Comparison of ENCODE assay signal across 9 mouse cellular contexts in the genomic region with DNA sequence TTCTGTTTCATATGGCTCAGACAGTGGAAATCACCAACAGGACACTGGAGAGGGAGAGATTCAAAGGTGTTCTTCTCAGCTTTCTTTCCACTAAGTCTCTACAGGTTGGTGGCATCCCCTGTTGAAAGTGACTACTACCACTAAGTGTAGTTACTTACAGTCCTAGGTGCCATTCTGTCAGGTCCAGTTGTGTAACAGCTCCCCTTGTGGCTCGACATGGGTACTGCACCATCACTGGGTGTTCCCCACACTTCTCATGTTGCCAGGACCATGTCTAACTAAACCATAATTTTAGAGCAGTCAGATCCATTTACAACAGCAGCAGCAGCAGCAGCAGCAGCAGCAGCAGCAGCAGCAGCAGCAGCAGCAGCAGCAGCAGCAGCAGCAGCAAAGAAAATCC.
DNase-seq lines count a peak whose midpoint lies in the region; ATAC-seq and TF ChIP-seq lines count a peak whose summit lies in the region.
"Had no signal": no experiment of that assay in that cellular context is flagged by ENCODE, and none has a peak within 500 bp of the region (broad histone marks: within the 10 kb centered on the region; RNA-seq: fewer than 3 reads in every experiment).

No protein-coding gene starts in this region.

- DNase-seq in neural tube, embryonic 10.5 days (ENCODE audit: extremely low spot score, low spot score) = peak; percentile 47
- DNase-seq in adrenal gland, adult 2 months = peak; percentile 60
- DNase-seq in embryo, embryonic 11 days = peak; percentile 62
- peak; percentile 62 for DNase-seq in hindbrain, postnatal 0 days (ENCODE audit: low spot score)
- DNase-seq in limb, embryonic 14.5 days (ENCODE audit: low spot score) = peak; percentile 40

- TF ChIP-seq CTCF in hindbrain, postnatal 0 days (IDR thresholded peaks at IDR 0.05; ENCODE audit: low read depth) = peak; percentile 92

- H3K9ac ChIP-seq in neural tube, embryonic 15.5 days (replicated peaks) = no peak overlapping the region
- no peak overlapping the region for H3K9ac ChIP-seq in hindbrain, postnatal 0 days (replicated peaks; ENCODE audit: low read length)
- no peak overlapping the region for H3K9ac ChIP-seq in limb, embryonic 14.5 days (ENCODE audit: low read depth, low read length, severe bottlenecking)
- no peak overlapping the region for H3K9ac ChIP-seq in neural tube, embryonic 14.5 days (replicated peaks; ENCODE audit: low read depth, low read length)

- no peak for TF ChIP-seq POLR2A in limb, embryonic 14.5 days (IDR thresholded peaks at IDR 0.05; ENCODE audit: borderline replicate concordance, extremely low read depth, insufficient read depth, insufficient read length)

- H3K4me2 ChIP-seq in neural tube, embryonic 15.5 days = no peak overlapping the region
- H3K4me2 ChIP-seq in hindbrain, postnatal 0 days (ENCODE audit: low read depth, low read length) = no peak overlapping the region
- no peak overlapping the region for H3K4me2 ChIP-seq in limb, embryonic 14.5 days (replicated peaks; ENCODE audit: low read depth, low read length, severe bottlenecking)
- no peak overlapping the region for H3K4me2 ChIP-seq in neural tube, embryonic 14.5 days (ENCODE audit: low read depth, low read length)

- WGBS in neural tube, embryonic 15.5 days = 0% methylated on average over 1 of the region's 1 CpGs
- 0% methylated on average over 1 of the region's 1 CpGs for WGBS in hindbrain, postnatal 0 days
- WGBS in limb, embryonic 14.5 days = 0% methylated on average over 1 of the region's 1 CpGs
- WGBS in neural tube, embryonic 14.5 days = 3% methylated on average over 1 of the region's 1 CpGs

- H3K4me1 ChIP-seq in neural tube, embryonic 15.5 days = no peaks in the 10 kb centered on the region
- no peaks in the 10 kb centered on the region for H3K4me1 ChIP-seq in hindbrain, postnatal 0 days (ENCODE audit: insufficient read depth, low read length)
- H3K4me1 ChIP-seq in limb, embryonic 14.5 days (ENCODE audit: control insufficient read depth, insufficient read depth, low read length) = no peaks in the 10 kb centered on the region
- H3K4me1 ChIP-seq in neural tube, embryonic 14.5 days (ENCODE audit: control insufficient read depth, insufficient read depth, low read length) = no peaks in the 10 kb centered on the region

- no peaks in the 10 kb centered on the region for H3K9me3 ChIP-seq in neural tube, embryonic 15.5 days (replicated peaks)
- no peaks in the 10 kb centered on the region for H3K9me3 ChIP-seq in hindbrain, postnatal 0 days (ENCODE audit: low read length)
- no peaks in the 10 kb centered on the region for H3K9me3 ChIP-seq in limb, embryonic 14.5 days (ENCODE audit: control insufficient read depth, low read length)
- H3K9me3 ChIP-seq in neural tube, embryonic 14.5 days (ENCODE audit: control insufficient read depth, low read length) = no peaks in the 10 kb centered on the region

- H3K27me3 ChIP-seq in neural tube, embryonic 15.5 days (replicated peaks) = peaks cover 46% of the 10 kb centered on the region
- no peaks in the 10 kb centered on the region for H3K27me3 ChIP-seq in hindbrain, postnatal 0 days (ENCODE audit: insufficient read depth, low read length)
- H3K27me3 ChIP-seq in limb, embryonic 14.5 days (ENCODE audit: control insufficient read depth, insufficient read depth, low read length) = no peaks in the 10 kb centered on the region
- peaks cover 10% of the 10 kb centered on the region for H3K27me3 ChIP-seq in neural tube, embryonic 14.5 days (ENCODE audit: control insufficient read depth, insufficient read depth, low read length)

- H3K4me3 ChIP-seq in neural tube, embryonic 15.5 days (replicated peaks) = no peak overlapping the region
- no peak overlapping the region for H3K4me3 ChIP-seq in hindbrain, postnatal 0 days (ENCODE audit: low read length)
- no peak overlapping the region for H3K4me3 ChIP-seq in limb, embryonic 14.5 days (replicated peaks; ENCODE audit: low read length)
- H3K4me3 ChIP-seq in neural tube, embryonic 14.5 days (ENCODE audit: low read depth, low read length) = no peak overlapping the region

- no peaks in the 10 kb centered on the region for H3K36me3 ChIP-seq in neural tube, embryonic 15.5 days
- no peaks in the 10 kb centered on the region for H3K36me3 ChIP-seq in hindbrain, postnatal 0 days (ENCODE audit: insufficient read depth, low read length)
- no peaks in the 10 kb centered on the region for H3K36me3 ChIP-seq in limb, embryonic 14.5 days (ENCODE audit: control insufficient read depth, insufficient read depth, low read length)
- H3K36me3 ChIP-seq in neural tube, embryonic 14.5 days (ENCODE audit: control insufficient read depth, insufficient read depth, low read length) = no peaks in the 10 kb centered on the region

- H3K27ac ChIP-seq in neural tube, embryonic 15.5 days (replicated peaks) = no peak overlapping the region
- H3K27ac ChIP-seq in hindbrain, postnatal 0 days = no peak overlapping the region
- H3K27ac ChIP-seq in limb, embryonic 14.5 days (replicated peaks; ENCODE audit: low read depth, low read length) = no peak overlapping the region
- no peak overlapping the region for H3K27ac ChIP-seq in neural tube, embryonic 14.5 days (ENCODE audit: low read depth, low read length)
- H3K27ac ChIP-seq: macrophage had no signal

- ATAC-seq in neural tube, embryonic 15.5 days (ENCODE audit: low FRiP score) = no peak
- ATAC-seq in hindbrain, postnatal 0 days = no peak
- ATAC-seq in limb, embryonic 14.5 days (ENCODE audit: low FRiP score, low read depth) = no peak
- ATAC-seq in neural tube, embryonic 14.5 days (ENCODE audit: low read depth) = peak; percentile 68; the same call in 1 of the 2 replicates
- no peak for ATAC-seq in inflammation-experienced regulatory T-cells, adult 6 months
